Mouse (Mus musculus) spleen, adult 2 months (tissue): ENCODE data around the gene Guca1b. TPM values are rescaled to one million over a fixed set of nuclear protein-coding genes. Genes with fewer than 3 reads are reported as not detected.

ENCODE experiments used
- DNase-seq, 2 experiments: peaks; one replicate each; pipeline versions ENCODE4 v3.0.0 to v3.0.0-alpha.2; 2012 to 2021; ENCODE audit warnings: low spot score in 2 of 2, low read depth in 1 of 2
- H3K27ac ChIP-seq: fragments of 200-500 bp; 2 replicates; pipeline ENCODE4 v1.5.1; 2012; ENCODE audit warnings: low read length, inconsistent platforms; ENCODE audit not compliant: insufficient read depth
- H3K27me3 ChIP-seq: fragments of 200-500 bp; 2 replicates; pipeline ENCODE4 v1.6.1; 2012; ENCODE audit warnings: mild to moderate bottlenecking, moderate library complexity, low read length, inconsistent platforms; ENCODE audit not compliant: control insufficient read depth, insufficient read depth
- H3K36me3 ChIP-seq: fragments of 200-500 bp; 2 replicates; pipeline ENCODE4 v1.6.1; 2012; ENCODE audit warnings: mild to moderate bottlenecking, low read length, inconsistent platforms; ENCODE audit not compliant: control insufficient read depth, insufficient read depth
- H3K4me1 ChIP-seq: fragments of 200-500 bp; 2 replicates; pipeline ENCODE4 v1.6.1; 2011; ENCODE audit warnings: inconsistent platforms; ENCODE audit not compliant: control insufficient read depth, insufficient read depth, insufficient read length
- H3K4me3 ChIP-seq: fragments of 200-500 bp; 2 replicates; pipeline ENCODE4 v1.5.1; 2011; ENCODE audit warnings: mild to moderate bottlenecking, inconsistent platforms; ENCODE audit not compliant: insufficient read depth, insufficient read length; ENCODE audit errors: extremely low read depth
- CTCF ChIP-seq: fragments of 200-500 bp; IDR thresholded peaks from 2 replicates; pipeline ENCODE4 v1.5.1; 2011; ENCODE audit warnings: mild to moderate bottlenecking, inconsistent platforms; ENCODE audit not compliant: insufficient read depth, insufficient read length, insufficient replicate concordance; ENCODE audit errors: extremely low read depth
- POLR2A ChIP-seq: fragments of 200-500 bp; IDR thresholded peaks from 2 replicates; pipeline ENCODE4 v1.6.1; 2011; ENCODE audit warnings: low read depth, low read length, inconsistent platforms
- WGBS: fragments of 180-500 bp; shearing (Covaris S2); methylation state at CpG from one replicate; pipeline ENCODE4 v1.1.7; 2018; 5-methylcytosine and 5-hydroxymethylcytosine counted together
- polyA plus RNA-seq: library from polyadenylated mRNA; depleted of rRNA; stranded (reverse); fragments of >200 nt; gene quantifications from 2 replicates; pipeline ENCODE4 v1.2.3, GENCODE M21; 2012; rRNA removed

Gene Guca1b
- polyA plus RNA-seq, 1 experiment: 2.2 TPM

GRCm38 (mm10) chr17:47442271-47442670 lies 57.1 kb downstream of the Guca1b start:
- no peak for TF ChIP-seq POLR2A
- TF ChIP-seq CTCF: no peak
- 89% methylated on average over 3 of the region's 3 CpGs for WGBS
- Histone ChIP-seq H3K36me3 (no peaks in the 10 kb centered on the region), H3K27ac (no peak overlapping the region), H3K4me3 (no peak overlapping the region), H3K4me1 (no peaks in the 10 kb centered on the region), H3K27me3 (no peaks in the 10 kb centered on the region)
- no peak for DNase-seq

Other genes starting within 250 kb of the Guca1b start
- 10.1 and 11.3 TPM in 2 replicates for gene Mrps10, start 16.5 kb upstream of the Guca1b start, polyA plus RNA-seq
- gene Guca1a, start 15.2 kb downstream of the Guca1b start, polyA plus RNA-seq: 1.9 and 2.0 TPM in 2 replicates
- 0.26 and 0.28 TPM in 2 replicates for gene AI661453, start 51.2 kb downstream of the Guca1b start, polyA plus RNA-seq
- not detected in 2 replicates for gene 1700001C19Rik, start 52.0 kb downstream of the Guca1b start, polyA plus RNA-seq
- gene Taf8, start 116.9 kb downstream of the Guca1b start, polyA plus RNA-seq: 26.5 and 29.7 TPM in 2 replicates
- 171 and 240 TPM in 2 replicates for gene Ccnd3, start 119.7 kb downstream of the Guca1b start, polyA plus RNA-seq
- 5.8 and 7.5 TPM in 2 replicates for gene Bysl, start 226.1 kb downstream of the Guca1b start, polyA plus RNA-seq
- 18.8 and 20.6 TPM in 2 replicates for gene Med20, start 226.2 kb downstream of the Guca1b start, polyA plus RNA-seq
- 0.39 and 1.2 TPM in 2 replicates for gene Gm20517, start 226.2 kb downstream of the Guca1b start, polyA plus RNA-seq
- 4.5 and 4.6 TPM in 2 replicates for gene Usp49, start 245.3 kb downstream of the Guca1b start, polyA plus RNA-seq